Comparison of ENCODE assay signal across 13 mouse cellular contexts in the genomic region with DNA sequence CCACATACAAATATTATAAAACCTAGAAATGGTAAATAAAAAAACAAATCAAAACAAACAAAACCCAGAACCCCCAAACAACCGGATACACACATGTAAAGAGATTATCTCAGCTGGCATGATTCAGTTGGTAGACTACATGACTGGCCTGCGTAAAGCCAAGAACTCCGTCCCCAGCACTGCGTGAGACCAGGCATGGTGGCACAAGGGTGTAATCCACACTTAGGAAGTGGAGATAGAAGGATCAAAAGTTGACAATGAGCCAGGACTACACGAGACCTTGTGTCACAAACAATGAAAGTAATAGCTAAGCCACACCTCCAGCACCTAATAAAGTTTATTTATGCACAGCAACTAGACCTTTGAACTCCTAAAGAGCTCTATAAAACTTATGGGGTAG.
"Had no signal": no experiment of that assay in that cellular context is flagged by ENCODE, and none has a peak within 500 bp of the region (broad histone marks: within the 10 kb centered on the region; RNA-seq: fewer than 3 reads in every experiment).

No protein-coding gene starts in this region.

- H3K27ac ChIP-seq: limb, embryonic 13.5 days; liver, embryonic 14.5 days; midbrain, embryonic 12.5 days had no signal

- H3K4me2 ChIP-seq: limb, embryonic 13.5 days; midbrain, embryonic 12.5 days had no signal

- H3K9ac ChIP-seq: limb, embryonic 13.5 days; liver, embryonic 14.5 days; midbrain, embryonic 12.5 days had no signal

- H3K27me3 ChIP-seq: limb, embryonic 13.5 days; megakaryocyte, embryonic 14.5 days; midbrain, embryonic 12.5 days had no signal

- H3K4me3 ChIP-seq: layer of hippocampus, adult 2 months; limb, embryonic 13.5 days; megakaryocyte, embryonic 14.5 days; midbrain, embryonic 12.5 days had no signal

- ATAC-seq: midbrain, embryonic 16.5 days had no signal

- H3K4me1 ChIP-seq: limb, embryonic 13.5 days; midbrain, embryonic 12.5 days had no signal

- DNase-seq: kidney, adult 8-10 months; kidney, postnatal 25 days; left cerebral cortex, postnatal 4 days; lung, adult 18-20 months; lung, postnatal 36 days; right cerebral cortex, postnatal 14 days; thymus, postnatal 4 days had no signal
